Mouse (Mus musculus) bone marrow macrophage, adult 2 months (primary cell): ENCODE results near the gene Ptgis.

Source experiments
- CTCF ChIP-seq: IDR thresholded peaks from 2 replicates; pipeline ENCODE4 v1.5.1; 2012; ENCODE audit warnings: low read depth, mild to moderate bottlenecking, low read length, moderate library complexity
- POLR2A ChIP-seq: IDR thresholded peaks from 2 replicates; pipeline ENCODE4 v1.6.1; 2012; ENCODE audit warnings: mild to moderate bottlenecking, low read depth, low read length, borderline replicate concordance

GRCm38 (mm10) chr2:167185432-167185831 is 55.0 kb downstream of the Ptgis start:
- TF ChIP-seq POLR2A = no peak
- no peak for TF ChIP-seq CTCF
